Mouse (Mus musculus) stomach, postnatal 0 days (tissue): ENCODE measurements at regions not wholly inside any gene's neighbourhood (a gene's known extent, or its start where the extent isn't known, plus 50 kb on each side); places are given as distances from the start of the nearest gene placed in this dataset.
"Not testable (repeated sequence)": the region's sequence is repeated elsewhere in the genome, so short reads cannot be mapped to it uniquely, and the experiment has no call there.

Experiments
- ATAC-seq: fragments of 200-750 bp; cut with Nextera tagmentation; 2 replicates; pipeline ENCODE4 v1.8.0; 2017; ENCODE audit not compliant: low FRiP score, low TSS enrichment
- DNase-seq: peaks from one replicate; pipeline ENCODE4 v3.0.0-alpha.2; 2016; ENCODE audit warnings: low spot score
- H3K27ac ChIP-seq: fragments of 300-500 bp; sonication (generic); replicated peaks from 2 replicates; pipeline ENCODE4 v1.5.1; 2014; ENCODE audit warnings: mild to moderate bottlenecking, control low read depth
- H3K27me3 ChIP-seq: fragments of 300-500 bp; sonication (generic); 2 replicates; pipeline ENCODE4 v1.6.1; 2014; ENCODE audit warnings: low read length; ENCODE audit not compliant: control insufficient read depth, insufficient read depth
- H3K36me3 ChIP-seq: fragments of 300-500 bp; sonication (generic); 2 replicates; pipeline ENCODE4 v1.6.1; 2014; ENCODE audit warnings: low read length, mixed read lengths; ENCODE audit not compliant: control insufficient read depth, insufficient read depth
- H3K4me1 ChIP-seq: fragments of 300-500 bp; sonication (generic); replicated peaks from 2 replicates; pipeline ENCODE4 v1.6.1; 2014; ENCODE audit warnings: antibody characterized with exemption; ENCODE audit not compliant: control insufficient read depth, insufficient read depth
- H3K4me2 ChIP-seq: fragments of 300-500 bp; sonication (generic); replicated peaks from 2 replicates; pipeline ENCODE4 v1.6.1; 2014; ENCODE audit warnings: low read depth, mild to moderate bottlenecking, control low read depth, moderate library complexity
- H3K4me3 ChIP-seq: fragments of 300-500 bp; sonication (generic); 2 replicates; pipeline ENCODE4 v1.5.1; 2014; ENCODE audit warnings: low read depth, low read length, control low read depth
- H3K9ac ChIP-seq: fragments of 300-500 bp; sonication (generic); 2 replicates; pipeline ENCODE4 v1.6.1; 2014; ENCODE audit warnings: mild to moderate bottlenecking, low read length, control low read depth, mixed read lengths
- H3K9me3 ChIP-seq: fragments of 300-500 bp; sonication (generic); 2 replicates; pipeline ENCODE4 v1.6.1; 2016; ENCODE audit warnings: low read length; ENCODE audit not compliant: control insufficient read depth
- CTCF ChIP-seq: IDR thresholded peaks from 2 replicates; pipeline ENCODE4 v1.5.1; 2016; ENCODE audit warnings: antibody characterized with exemption, low read depth, mild to moderate bottlenecking, moderate library complexity
- EP300 ChIP-seq: optimal IDR thresholded peaks from 2 replicates; pipeline ENCODE3; 2016; ENCODE audit warnings: antibody characterized with exemption
- WGBS: fragments of 180-500 bp; shearing (Covaris S2); extraction: QIAGEN DNeasy Blood & Tissue Kit; methylation state at CpG from one replicate; pipeline ENCODE4 v1.1.7; 2014; 5-methylcytosine and 5-hydroxymethylcytosine counted together

- H3K27me3 ChIP-seq, result no peaks in the 10 kb centered on the region
- H3K4me1 ChIP-seq, result no peaks in the 10 kb centered on the region
- no peak overlapping the region for H3K4me3 ChIP-seq
- DNase-seq (no peak), ATAC-seq (no peak)
- no peak overlapping the region for H3K4me2 ChIP-seq
- H3K9me3 ChIP-seq, result no peaks in the 10 kb centered on the region
- H3K9ac ChIP-seq, result no peak overlapping the region
- no peaks in the 10 kb centered on the region for H3K36me3 ChIP-seq
- H3K27ac ChIP-seq, result no peak overlapping the region
- WGBS, result 45% methylated on average over 6 of the region's 6 CpGs
- no peak for TF ChIP-seq CTCF
- TF ChIP-seq EP300, result no peak
Measured at GRCm38 (mm10) chr15:27089155-27089554, 193.8 kb upstream of the Fbxl7 start.

- WGBS, result 40% methylated on average over 3 of the region's 3 CpGs
- Histone ChIP-seq H3K4me3 (no peak overlapping the region), H3K9me3 (no peaks in the 10 kb centered on the region), H3K27ac (no peak overlapping the region), H3K4me1 (no peaks in the 10 kb centered on the region), H3K4me2 (no peak overlapping the region), H3K36me3 (no peaks in the 10 kb centered on the region), H3K9ac (no peak overlapping the region), H3K27me3 (no peaks in the 10 kb centered on the region)
- ATAC-seq, result no peak
- no peak for TF ChIP-seq EP300
- TF ChIP-seq CTCF, result no peak
- DNase-seq, result no peak
Measured at GRCm38 (mm10) chr15:27094102-27094501, 198.7 kb upstream of the Fbxl7 start.

DNA sequence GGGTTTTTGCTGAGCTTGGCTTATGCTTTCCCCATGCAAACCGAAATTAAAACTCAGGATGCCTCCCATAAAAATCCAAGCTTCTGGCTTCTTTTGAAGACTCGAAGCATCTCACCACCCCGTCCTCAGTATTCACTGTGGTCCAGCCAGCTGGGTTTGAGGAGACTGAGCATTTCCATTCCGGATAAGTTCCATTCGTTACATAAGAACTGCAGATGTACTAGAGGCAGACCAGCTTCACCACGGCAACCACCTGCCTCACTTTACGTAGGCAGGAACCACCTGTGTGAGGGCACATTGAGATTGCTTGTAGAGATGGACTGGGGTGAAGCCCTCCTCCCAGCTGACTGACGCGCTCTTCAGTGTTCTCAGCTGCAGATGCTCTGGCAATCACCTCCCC lies 199.9 kb upstream of the Fbxl7 start:
- Histone ChIP-seq H3K4me3 (no peak overlapping the region), H3K4me2 (no peak overlapping the region), H3K27ac (no peak overlapping the region), H3K9ac (no peak overlapping the region), H3K36me3 (no peaks in the 10 kb centered on the region), H3K9me3 (no peaks in the 10 kb centered on the region), H3K4me1 (no peaks in the 10 kb centered on the region), H3K27me3 (no peaks in the 10 kb centered on the region)
- 87% methylated on average over 9 of the region's 9 CpGs for WGBS
- ATAC-seq (no peak), DNase-seq (no peak)
- TF ChIP-seq CTCF, result no peak
- TF ChIP-seq EP300, result no peak

DNA sequence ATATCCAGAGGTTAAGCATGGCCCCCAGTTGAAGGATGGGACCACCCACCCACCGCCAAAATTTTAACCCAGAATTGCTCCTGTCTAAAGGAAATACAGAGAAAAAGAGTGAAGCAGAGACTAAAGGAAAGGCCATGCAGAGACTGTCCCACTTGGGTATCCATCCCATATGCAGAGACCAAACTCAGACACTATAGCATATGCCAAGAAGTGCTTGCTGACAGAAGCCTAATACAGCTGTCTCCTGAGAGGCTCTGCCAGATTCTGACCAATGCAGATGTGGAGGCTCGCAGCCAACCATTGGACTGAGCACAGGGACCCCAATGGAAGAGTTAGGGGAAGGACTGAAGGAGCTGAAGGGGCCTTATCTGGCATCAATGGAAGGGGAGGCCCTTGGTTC lies 206.2 kb upstream of the Fbxl7 start:
- not testable (repeated sequence) for H3K4me2 ChIP-seq, H3K4me3 ChIP-seq, H3K4me1 ChIP-seq, ATAC-seq, H3K27ac ChIP-seq, H3K27me3 ChIP-seq, H3K9ac ChIP-seq, H3K9me3 ChIP-seq, H3K36me3 ChIP-seq, DNase-seq
- WGBS, result 78% methylated on average over 2 of the region's 2 CpGs

DNA sequence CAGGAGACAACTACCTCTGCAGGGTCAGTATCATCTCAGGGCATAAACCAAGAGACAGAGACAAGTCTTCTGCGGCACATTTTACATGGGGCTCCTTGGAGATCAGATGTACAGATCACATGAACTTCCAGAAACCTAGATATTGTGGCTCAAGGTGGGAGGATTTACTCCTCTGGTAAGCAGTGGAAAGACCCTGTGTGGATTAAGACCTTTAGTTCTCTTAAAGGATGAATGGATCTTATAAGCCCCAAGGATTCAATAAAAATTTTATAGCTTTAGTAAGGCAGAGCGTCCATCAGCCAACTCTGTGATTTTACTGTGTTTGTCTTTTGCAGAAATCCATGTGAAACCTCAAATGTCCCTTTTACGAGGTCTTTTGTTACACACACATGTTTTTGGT lies 213.8 kb upstream of the Fbxl7 start:
- ATAC-seq (no peak), DNase-seq (no peak)
- no peak overlapping the region for H3K9ac ChIP-seq
- H3K36me3 ChIP-seq, result no peaks in the 10 kb centered on the region
- WGBS, result 85% methylated on average over 3 of the region's 3 CpGs
- TF ChIP-seq EP300, result no peak
- TF ChIP-seq CTCF, result no peak
- H3K4me2 ChIP-seq, result no peak overlapping the region
- no peaks in the 10 kb centered on the region for H3K9me3 ChIP-seq
- no peak overlapping the region for H3K4me3 ChIP-seq
- H3K27me3 ChIP-seq, result no peaks in the 10 kb centered on the region
- no peak overlapping the region for H3K27ac ChIP-seq
- no peaks in the 10 kb centered on the region for H3K4me1 ChIP-seq

DNA sequence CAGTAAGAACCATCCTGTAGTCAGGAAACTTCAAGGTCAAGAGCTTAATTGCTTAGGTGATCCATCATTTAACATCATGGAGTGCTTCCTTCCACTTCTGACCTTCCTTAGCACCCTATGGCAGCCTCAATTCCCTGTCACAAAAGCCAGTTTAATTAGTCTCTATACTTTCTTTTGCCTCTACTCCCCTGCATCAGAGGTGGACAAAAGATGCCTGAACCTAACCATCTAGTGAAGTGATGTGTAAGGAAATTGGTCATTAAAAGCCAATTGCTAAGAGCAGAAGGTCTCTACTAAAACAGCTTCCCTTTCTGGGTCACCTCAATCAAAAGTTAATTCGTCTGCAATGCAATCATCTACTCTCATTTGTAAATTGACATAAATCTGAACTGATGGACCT lies 234.3 kb upstream of the Fbxl7 start:
- H3K4me1 ChIP-seq, result no peaks in the 10 kb centered on the region
- no peak for DNase-seq
- 25% methylated on average over 1 of the region's 1 CpGs for WGBS

GRCm38 (mm10) chr15:27132761-27133160 lies 237.4 kb upstream of the Fbxl7 start:
- no peaks in the 10 kb centered on the region for H3K9me3 ChIP-seq
- H3K27me3 ChIP-seq, result no peaks in the 10 kb centered on the region
- 81% methylated on average over 2 of the region's 2 CpGs for WGBS
- ATAC-seq, result no peak
- no peaks in the 10 kb centered on the region for H3K36me3 ChIP-seq
- H3K4me2 ChIP-seq, result no peak overlapping the region
- no peak overlapping the region for H3K9ac ChIP-seq
- no peak for DNase-seq
- H3K4me1 ChIP-seq, result no peaks in the 10 kb centered on the region
- H3K27ac ChIP-seq, result no peak overlapping the region
- H3K4me3 ChIP-seq, result no peak overlapping the region
- TF ChIP-seq EP300 (no peak), CTCF (no peak)

More for the DNA sequence above, 234.3 kb upstream of the Fbxl7 start:
- H3K4me2 ChIP-seq, result no peak overlapping the region
- H3K27ac ChIP-seq, result no peak overlapping the region
- ATAC-seq, result no peak
- H3K4me3 ChIP-seq, result no peak overlapping the region
- no peaks in the 10 kb centered on the region for H3K36me3 ChIP-seq
- H3K27me3 ChIP-seq, result no peaks in the 10 kb centered on the region
- no peaks in the 10 kb centered on the region for H3K9me3 ChIP-seq
- H3K9ac ChIP-seq, result no peak overlapping the region
- TF ChIP-seq CTCF (no peak), EP300 (no peak)
